Mouse (Mus musculus): ENCODE results near the gene Ddx20. TPM values are rescaled to one million over a fixed set of nuclear protein-coding genes. Genes with fewer than 3 reads are reported as not detected.

Gene Ddx20
- polyA plus RNA-seq, 1 experiment from 2014 or later, result 34.6 TPM

DNA sequence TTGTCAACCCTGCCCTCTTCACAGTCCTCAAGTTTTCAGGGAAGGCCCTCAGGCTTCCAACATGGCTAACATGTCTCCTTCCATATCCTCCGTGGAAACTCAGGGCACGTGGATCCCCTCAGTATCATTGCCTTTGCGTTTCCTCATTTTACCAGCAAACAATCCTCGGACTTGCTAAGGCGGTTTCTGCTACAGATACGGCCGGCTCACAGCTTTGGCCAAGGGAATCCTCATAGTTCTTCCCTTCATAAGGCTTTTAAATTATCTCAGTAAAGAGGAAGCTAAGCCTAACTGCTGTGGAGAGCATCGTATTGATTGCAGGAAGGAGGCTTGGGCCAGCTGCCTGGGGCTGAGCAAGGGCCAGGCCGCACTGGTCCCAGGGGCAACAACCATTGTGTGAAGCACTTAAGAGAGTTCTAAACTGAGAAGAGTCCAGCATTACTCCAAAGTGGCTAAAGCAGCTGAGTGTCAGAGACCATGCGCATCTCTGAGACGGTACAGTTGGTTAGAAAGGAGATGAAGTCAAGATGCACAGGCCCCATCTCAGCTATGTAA is 32.3 kb downstream of the Ddx20 start:
- 91% methylated on average over 11 of the region's 11 CpGs for WGBS
- H3K9ac ChIP-seq, result no peak overlapping the region
- H3K4me3 ChIP-seq, result no peak overlapping the region
- H3K9me3 ChIP-seq, result no peaks in the 10 kb centered on the region
- no peaks in the 10 kb centered on the region for H3K4me1 ChIP-seq
- no peak for ATAC-seq (ENCODE audit: low FRiP score, low read depth)
- H3K27me3 ChIP-seq (replicated peaks), result no peaks in the 10 kb centered on the region
- H3K27ac ChIP-seq, result no peak overlapping the region
- H3K4me2 ChIP-seq (replicated peaks), result no peak overlapping the region
- H3K36me3 ChIP-seq, result no peaks in the 10 kb centered on the region

DNA sequence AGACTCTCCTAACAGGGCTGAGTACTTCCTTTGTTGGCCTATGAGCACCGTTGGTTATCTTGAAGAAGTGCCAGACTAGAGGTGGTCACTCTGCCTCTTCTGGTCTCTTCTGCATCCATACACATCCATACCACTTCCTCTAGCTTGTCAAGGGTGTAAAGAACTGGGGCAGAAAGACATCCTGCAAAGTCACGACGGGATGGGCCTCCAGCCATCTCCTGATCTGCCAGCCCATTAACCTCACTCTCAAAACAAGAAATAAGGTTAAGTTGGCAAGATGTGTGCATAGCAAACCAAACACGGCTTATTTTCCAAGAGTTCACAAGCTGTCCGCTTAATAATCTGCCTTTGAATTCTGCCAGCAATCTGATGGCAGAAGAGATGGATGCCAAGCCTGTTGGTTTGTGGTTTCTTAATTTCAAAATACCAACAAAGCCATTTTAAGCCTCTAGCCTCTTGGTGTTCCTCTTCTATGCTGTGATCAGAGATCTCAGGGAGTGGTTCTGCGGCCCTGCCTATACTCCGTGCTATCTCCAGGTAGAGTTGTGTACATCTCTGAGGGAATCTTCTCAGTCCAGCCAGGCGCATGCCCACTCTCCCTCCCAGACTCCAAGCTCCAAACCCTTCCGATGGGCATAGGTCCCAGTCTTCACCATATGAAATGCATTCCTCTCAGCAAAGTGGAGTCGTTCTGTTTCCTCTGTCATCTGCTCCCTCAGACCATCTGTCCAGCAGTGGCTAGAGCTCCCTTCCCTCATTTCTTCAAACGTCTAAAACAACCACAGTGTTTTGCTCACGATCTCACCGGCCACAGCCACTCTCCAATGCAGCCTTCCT is 33.6 kb downstream of the Ddx20 start:
- Histone ChIP-seq H3K36me3 (no peaks in the 10 kb centered on the region), H3K9me3 (no peaks in the 10 kb centered on the region), H3K4me2 (replicated peaks) (no peak overlapping the region), H3K27ac (no peak overlapping the region), H3K27me3 (replicated peaks) (no peaks in the 10 kb centered on the region), H3K4me3 (no peak overlapping the region), H3K9ac (no peak overlapping the region), H3K4me1 (no peaks in the 10 kb centered on the region)
- 91% methylated on average over 13 of the region's 13 CpGs for WGBS
- no peak for ATAC-seq (ENCODE audit: low FRiP score, low read depth)

GRCm38 (mm10) chr3:105648889-105649567 is 38.3 kb downstream of the Ddx20 start:
- no peak overlapping the region for H3K4me2 ChIP-seq (replicated peaks)
- no peak overlapping the region for H3K9ac ChIP-seq
- ATAC-seq (ENCODE audit: low FRiP score, low read depth), result no peak
- H3K36me3 ChIP-seq, result no peaks in the 10 kb centered on the region
- H3K9me3 ChIP-seq, result no peaks in the 10 kb centered on the region
- no peak overlapping the region for H3K4me3 ChIP-seq
- 74% methylated on average over 8 of the region's 8 CpGs for WGBS
- H3K27me3 ChIP-seq (replicated peaks), result no peaks in the 10 kb centered on the region
- no peaks in the 10 kb centered on the region for H3K4me1 ChIP-seq
- no peak overlapping the region for H3K27ac ChIP-seq

DNA sequence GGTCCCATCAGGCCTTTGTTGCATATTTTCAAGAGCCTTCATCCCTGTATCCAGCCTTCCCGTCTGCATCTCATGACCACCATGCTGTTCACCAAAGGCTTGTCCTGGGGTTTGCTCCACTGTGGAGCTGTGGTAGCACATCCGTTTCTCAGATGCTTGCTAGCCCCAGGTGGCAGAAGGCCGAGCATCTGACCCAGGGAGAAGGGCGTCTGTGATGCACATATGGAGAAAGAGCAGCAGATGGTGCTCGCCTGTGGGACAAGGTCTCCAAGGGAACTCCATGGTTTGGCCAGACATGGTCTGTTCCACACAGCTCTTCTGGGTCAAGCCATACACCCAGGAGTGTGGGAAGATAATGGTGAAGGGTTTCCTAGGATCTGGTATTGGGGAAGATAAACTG is 43.8 kb downstream of the Ddx20 start:
- no peaks in the 10 kb centered on the region for H3K4me1 ChIP-seq
- H3K36me3 ChIP-seq, result no peaks in the 10 kb centered on the region
- 79% methylated on average over 5 of the region's 5 CpGs for WGBS
- no peak overlapping the region for H3K9ac ChIP-seq
- no peak for ATAC-seq (ENCODE audit: low FRiP score, low read depth)
- H3K9me3 ChIP-seq, result no peaks in the 10 kb centered on the region
- H3K27ac ChIP-seq, result no peak overlapping the region
- H3K27me3 ChIP-seq (replicated peaks), result no peaks in the 10 kb centered on the region
- no peak overlapping the region for H3K4me2 ChIP-seq (replicated peaks)
- no peak overlapping the region for H3K4me3 ChIP-seq

- Histone ChIP-seq H3K27me3 (replicated peaks) (no peaks in the 10 kb centered on the region), H3K9me3 (no peaks in the 10 kb centered on the region), H3K9ac (no peak overlapping the region), H3K4me3 (no peak overlapping the region), H3K36me3 (no peaks in the 10 kb centered on the region), H3K4me1 (no peaks in the 10 kb centered on the region), H3K4me2 (replicated peaks) (no peak overlapping the region), H3K27ac (no peak overlapping the region)
- WGBS, result 60% methylated on average over 1 of the region's 1 CpGs
- ATAC-seq (ENCODE audit: low FRiP score, low read depth), result no peak
These were observed 45.2 kb downstream of the Ddx20 start for GRCm38 (mm10) chr3:105642186-105642585.

DNA sequence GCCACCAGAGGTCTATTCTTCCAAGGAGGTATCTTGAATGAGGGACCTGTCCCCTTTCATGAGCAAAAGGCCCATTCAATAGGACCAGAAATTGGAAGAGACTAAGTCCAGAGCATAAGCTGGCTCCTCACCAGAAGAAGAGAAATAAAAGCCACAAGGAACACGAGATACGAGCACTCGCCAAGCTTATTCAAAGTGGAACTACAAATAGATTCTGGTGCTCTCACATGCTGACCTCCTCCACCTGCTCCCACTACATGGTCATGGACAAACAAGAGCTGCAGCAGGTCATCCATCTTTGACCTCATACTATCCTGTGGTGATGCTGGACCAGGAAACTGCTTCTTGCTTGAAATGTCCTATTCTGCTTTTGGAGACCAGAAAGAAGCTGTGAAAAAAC is 54.4 kb downstream of the Ddx20 start:
- Histone ChIP-seq H3K27me3 (replicated peaks) (0 out of 2 replicates have a peak, but pooled peaks cover 2% of the 10 kb centered on the region), H3K4me2 (replicated peaks) (no peak overlapping the region), H3K36me3 (no peaks in the 10 kb centered on the region), H3K4me3 (no peak overlapping the region), H3K27ac (no peak overlapping the region), H3K9ac (no peak overlapping the region), H3K9me3 (no peaks in the 10 kb centered on the region), H3K4me1 (no peaks in the 10 kb centered on the region)
- ATAC-seq (ENCODE audit: low FRiP score, low read depth), result no peak
- 90% methylated on average over 3 of the region's 3 CpGs for WGBS

DNA sequence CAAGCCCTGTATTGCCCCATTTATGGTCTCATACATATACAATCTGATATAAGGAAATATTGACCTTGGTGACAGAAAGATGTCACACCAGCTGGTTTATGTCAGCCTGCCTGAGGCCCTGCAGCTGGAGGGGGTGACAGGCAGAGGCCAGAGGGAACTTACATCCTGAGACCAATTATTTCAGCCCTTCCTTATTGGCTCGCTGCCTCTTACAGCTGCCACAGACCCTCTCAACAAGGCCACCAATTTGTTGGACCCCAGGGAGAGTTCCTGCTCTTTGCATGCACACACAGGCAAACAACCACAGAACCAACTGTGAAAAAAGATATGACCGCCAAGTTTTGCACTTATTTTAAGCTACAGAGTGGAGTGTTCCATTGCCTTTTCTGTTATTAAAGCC is 55.1 kb downstream of the Ddx20 start:
- WGBS, result 74% methylated on average over 2 of the region's 2 CpGs
- Histone ChIP-seq H3K27ac (no peak overlapping the region), H3K4me2 (replicated peaks) (no peak overlapping the region), H3K4me1 (peaks cover 3% of the 10 kb centered on the region; the same call in 1 of the 2 replicates), H3K36me3 (no peaks in the 10 kb centered on the region), H3K27me3 (replicated peaks) (0 out of 2 replicates have a peak, but pooled peaks cover 2% of the 10 kb centered on the region), H3K9ac (no peak overlapping the region), H3K4me3 (no peak overlapping the region), H3K9me3 (no peaks in the 10 kb centered on the region)
- no peak for ATAC-seq (ENCODE audit: low FRiP score, low read depth)

Other genes starting within 250 kb of the Ddx20 start
- 3.3 and 3.6 TPM in 2 replicates for gene Kcnd3, start 235.2 kb downstream of the Ddx20 start, polyA plus RNA-seq (2016; fragmentation: Nextera tagmentation; extraction: Ambion mirVana)
- 3.9 and 5.6 TPM in 2 replicates for gene Inka2, start 17.0 kb upstream of the Ddx20 start, polyA plus RNA-seq (2016; fragmentation: Nextera tagmentation; extraction: Ambion mirVana)
- 76.6 and 76.9 TPM in 2 replicates for gene Rap1a, start 113.8 kb upstream of the Ddx20 start, polyA plus RNA-seq (2016; fragmentation: Nextera tagmentation; extraction: Ambion mirVana)
- not detected in 2 replicates for gene Adora3, start 183.3 kb upstream of the Ddx20 start, polyA plus RNA-seq (2016; fragmentation: Nextera tagmentation; extraction: Ambion mirVana)
- gene Tmigd3, start 183.3 kb upstream of the Ddx20 start, polyA plus RNA-seq (2016; fragmentation: Nextera tagmentation; extraction: Ambion mirVana), result not detected in 2 replicates
- gene I830077J02Rik, start 245.1 kb upstream of the Ddx20 start, polyA plus RNA-seq (2016; fragmentation: Nextera tagmentation; extraction: Ambion mirVana), result 0.33 and 0.55 TPM in 2 replicates